Mouse (Mus musculus) MEL-GATA-1-ER (cell line): ENCODE data around the gene Grik4.
"Not testable (repeated sequence)": the region's sequence is repeated elsewhere in the genome, so short reads cannot be mapped to it uniquely, and the experiment has no call there.

Experiments
- DNase-seq: peaks from one replicate; pipeline ENCODE4 v3.0.0-alpha.2; 2012; ENCODE audit warnings: low read depth; ENCODE audit errors: extremely low read depth

Grik4 gene

GRCm38 (mm10) chr9:42943781-42944535 is at the start of gene Grik4:
Gene Grik4 (minus strand): TSS chr9:42944493.
- no peak for DNase-seq

GRCm38 (mm10) chr9:42993659-42994058 is 49.4 kb upstream of the Grik4 start:
- no peak for DNase-seq

GRCm38 (mm10) chr9:42987988-42988387 is 43.7 kb upstream of the Grik4 start:
- no peak for DNase-seq

- DNase-seq, result no peak
These were observed 24.7 kb upstream of the Grik4 start for GRCm38 (mm10) chr9:42968894-42969521.

- DNase-seq, result no peak
These were observed 23.4 kb upstream of the Grik4 start for GRCm38 (mm10) chr9:42967731-42968130.

- DNase-seq, result not testable (repeated sequence)
These were observed 20.5 kb upstream of the Grik4 start for GRCm38 (mm10) chr9:42964809-42965208.

- DNase-seq, result no peak
These were observed 20.1 kb upstream of the Grik4 start for GRCm38 (mm10) chr9:42964366-42964765.

GRCm38 (mm10) chr9:42962506-42962905 is 18.2 kb upstream of the Grik4 start:
- no peak for DNase-seq

GRCm38 (mm10) chr9:42958401-42958800 is 14.1 kb upstream of the Grik4 start:
- DNase-seq, result no peak

GRCm38 (mm10) chr9:42948381-42948780 is 4.1 kb upstream of the Grik4 start:
- DNase-seq, result peak; percentile 67

- peak; percentile 53 for DNase-seq
These were observed 881 bp upstream of the Grik4 start for GRCm38 (mm10) chr9:42945174-42945573.

GRCm38 (mm10) chr9:42944536-42945006 is 278 bp upstream of the Grik4 start:
- no peak for DNase-seq

- DNase-seq, result no peak
These were observed 1.2 kb downstream of the Grik4 start for GRCm38 (mm10) chr9:42943057-42943529.

- DNase-seq, result no peak
These were observed 2.1 kb downstream of the Grik4 start for GRCm38 (mm10) chr9:42942148-42942547.

- no peak for DNase-seq
These were observed 12.1 kb downstream of the Grik4 start for GRCm38 (mm10) chr9:42932146-42932545.

GRCm38 (mm10) chr9:42927498-42927897 is 16.8 kb downstream of the Grik4 start:
- DNase-seq, result no peak

GRCm38 (mm10) chr9:42926564-42926963 is 17.7 kb downstream of the Grik4 start:
- DNase-seq, result no peak

- no peak for DNase-seq
These were observed 22.5 kb downstream of the Grik4 start for GRCm38 (mm10) chr9:42921830-42922229.

- DNase-seq, result no peak
These were observed 24.1 kb downstream of the Grik4 start for GRCm38 (mm10) chr9:42920190-42920589.

GRCm38 (mm10) chr9:42917911-42918310 is 26.4 kb downstream of the Grik4 start:
- no peak for DNase-seq

- DNase-seq, result no peak
These were observed 31.1 kb downstream of the Grik4 start for GRCm38 (mm10) chr9:42913201-42913600.

- no peak for DNase-seq
These were observed 35.5 kb downstream of the Grik4 start for GRCm38 (mm10) chr9:42908657-42909313.
